Mouse (Mus musculus): ENCODE data around the gene Slco1a4. TPM values are rescaled to one million over a fixed set of nuclear protein-coding genes. Genes with fewer than 3 reads are reported as not detected.
"Not testable (repeated sequence)": the region's sequence is repeated elsewhere in the genome, so short reads cannot be mapped to it uniquely, and the experiment has no call there.

Gene Slco1a4
- total RNA-seq (2018; cell fraction: chromatin; rRNA removed): not detected
- not detected for total RNA-seq (2018; cell fraction: cytosol; rRNA removed)
- not detected for total RNA-seq (2018; cell fraction: nucleus; rRNA removed)
- polyA plus RNA-seq (2018): not detected in 3 replicates

DNA sequence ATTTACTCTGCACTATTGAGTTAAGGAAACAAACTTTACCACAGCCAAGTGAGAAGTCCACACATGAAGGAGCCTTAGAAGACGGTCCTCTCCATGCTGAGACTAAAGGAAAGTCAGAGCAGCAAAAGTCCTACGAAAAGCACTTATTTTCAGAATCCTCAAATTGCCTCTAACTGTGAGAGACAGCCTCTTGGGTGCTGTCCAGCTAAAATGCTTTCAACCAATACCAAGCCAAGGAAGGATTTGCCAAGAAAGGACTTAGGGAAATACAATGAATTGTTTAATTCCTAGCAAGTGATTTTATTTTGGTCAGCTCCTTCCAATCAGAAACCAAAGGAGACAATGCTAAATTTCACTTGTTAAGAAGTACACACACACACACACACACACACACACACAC is at the start of gene Slco1a4:
TSS of gene Slco1a4 (minus strand) at position 115 of the 400 bp plus-strand sequence.
- no peak within 1 kb of the TSS for H3K27ac ChIP-seq
- no peaks in the 10 kb centered on the region for H3K36me3 ChIP-seq (ENCODE audit: inconsistent target)
- WGBS (ENCODE audit: missing documents): 62% methylated on average over 2 of the region's 2 CpGs

DNA sequence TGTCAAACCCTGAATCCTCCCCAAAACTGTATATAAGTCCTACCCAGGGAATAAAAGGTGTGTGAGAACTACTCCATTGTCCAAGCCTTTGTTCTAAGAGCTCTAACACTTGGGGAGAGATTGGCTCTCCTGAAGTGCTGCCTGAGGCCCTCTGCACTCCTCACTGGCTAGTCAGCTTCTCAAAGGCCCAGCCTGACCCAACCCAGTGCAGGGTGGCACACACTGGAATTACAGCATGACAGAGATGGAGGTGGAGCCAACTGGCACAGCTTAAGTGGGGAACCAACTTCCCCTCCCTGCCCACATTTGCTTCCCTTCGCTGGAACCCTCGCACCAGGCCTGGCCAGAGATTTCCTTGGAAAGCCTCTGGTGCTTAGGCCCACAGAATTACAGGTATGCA is 42.2 kb upstream of the Slco1a4 start:
- H3K4me3 ChIP-seq (ENCODE audit: inconsistent target): no peak overlapping the region
- no peak overlapping the region for H3K27ac ChIP-seq
- no peaks in the 10 kb centered on the region for H3K79me2 ChIP-seq (ENCODE audit: inconsistent target)
- 53% methylated on average over 2 of the region's 2 CpGs for WGBS (ENCODE audit: missing documents)
- H3K36me3 ChIP-seq (ENCODE audit: inconsistent target): no peaks in the 10 kb centered on the region

More for the DNA sequence above, at the start of gene Slco1a4:
- no peak within 1 kb of the TSS for H3K4me3 ChIP-seq (ENCODE audit: inconsistent target)
- H3K79me2 ChIP-seq (ENCODE audit: inconsistent target): no peaks in the 10 kb centered on the region

DNA sequence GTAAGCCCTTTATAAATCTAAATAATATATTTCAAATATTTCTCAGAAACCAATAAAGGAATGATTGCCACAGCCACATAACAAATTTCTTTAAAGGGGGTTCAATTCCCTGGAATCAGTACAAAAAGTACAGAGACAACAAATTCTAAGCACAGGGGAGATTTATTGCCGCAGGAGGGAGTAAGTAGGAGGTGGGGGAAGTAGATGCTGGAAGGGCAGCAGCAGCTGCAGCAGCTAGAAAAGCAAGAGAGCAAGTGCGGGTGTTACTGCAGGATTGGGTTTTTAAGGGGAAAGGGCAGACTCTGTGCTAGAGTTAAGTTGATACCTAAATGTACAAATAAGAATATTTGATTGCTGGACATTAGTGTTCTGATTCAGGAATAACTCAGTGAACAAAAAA is 33.7 kb upstream of the Slco1a4 start:
- H3K4me3 ChIP-seq (ENCODE audit: inconsistent target): no peak overlapping the region
- 31% methylated on average over 2 of the region's 2 CpGs for WGBS (ENCODE audit: missing documents)

DNA sequence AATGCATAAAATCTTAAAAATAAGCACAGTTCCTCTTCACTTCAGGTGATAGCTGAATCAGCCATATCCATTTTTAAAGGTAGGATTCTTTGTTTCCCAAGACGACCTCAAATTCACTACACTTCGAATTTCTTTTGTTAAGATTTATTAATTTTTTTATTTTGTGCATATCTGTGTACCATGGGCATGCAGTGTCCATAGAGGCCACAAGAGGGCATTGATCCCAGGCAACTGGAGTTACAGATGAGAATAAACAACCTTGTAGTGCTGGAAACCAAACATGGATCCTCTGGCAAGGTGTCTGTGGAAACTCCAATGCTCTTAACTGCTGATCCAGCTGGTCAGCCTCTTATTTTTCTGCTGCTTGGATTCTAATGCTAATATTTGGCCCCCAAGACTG is 32.2 kb upstream of the Slco1a4 start:
- H3K36me3 ChIP-seq (ENCODE audit: inconsistent target): no peaks in the 10 kb centered on the region

More for the DNA sequence above, 33.7 kb upstream of the Slco1a4 start:
- H3K27ac ChIP-seq: no peak overlapping the region
- H3K36me3 ChIP-seq (ENCODE audit: inconsistent target): no peaks in the 10 kb centered on the region
- no peaks in the 10 kb centered on the region for H3K79me2 ChIP-seq (ENCODE audit: inconsistent target)

DNA sequence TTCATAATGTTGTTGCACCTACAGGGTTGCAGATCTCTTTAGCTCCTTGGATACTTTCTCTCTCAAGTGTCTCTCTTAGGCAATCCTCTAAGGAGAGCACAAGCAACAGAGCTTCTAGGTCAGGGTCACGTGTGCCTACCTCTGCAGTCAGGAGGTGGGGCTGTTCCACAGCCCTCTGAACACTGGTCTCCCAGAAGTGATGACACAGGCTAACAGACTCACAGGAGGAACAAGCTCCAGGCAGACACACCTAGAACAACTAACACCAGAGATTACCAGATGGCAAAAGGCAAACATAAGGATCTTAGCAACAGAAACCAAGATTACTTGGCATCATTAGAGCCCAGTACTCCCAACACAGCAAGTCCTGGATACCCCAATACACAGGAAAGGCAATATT is 26.6 kb upstream of the Slco1a4 start:
- H3K4me3 ChIP-seq (ENCODE audit: inconsistent target): no peak overlapping the region
- H3K36me3 ChIP-seq (ENCODE audit: inconsistent target): no peaks in the 10 kb centered on the region
- no peak overlapping the region for H3K27ac ChIP-seq
- no peaks in the 10 kb centered on the region for H3K79me2 ChIP-seq (ENCODE audit: inconsistent target)
- 80% methylated on average over 1 of the region's 1 CpGs for WGBS (ENCODE audit: missing documents)

More for the DNA sequence above, 32.2 kb upstream of the Slco1a4 start:
- no peak overlapping the region for H3K27ac ChIP-seq
- H3K4me3 ChIP-seq (ENCODE audit: inconsistent target): no peak overlapping the region
- H3K79me2 ChIP-seq (ENCODE audit: inconsistent target): no peaks in the 10 kb centered on the region
- 65% methylated on average over 2 of the region's 2 CpGs for WGBS (ENCODE audit: missing documents)

DNA sequence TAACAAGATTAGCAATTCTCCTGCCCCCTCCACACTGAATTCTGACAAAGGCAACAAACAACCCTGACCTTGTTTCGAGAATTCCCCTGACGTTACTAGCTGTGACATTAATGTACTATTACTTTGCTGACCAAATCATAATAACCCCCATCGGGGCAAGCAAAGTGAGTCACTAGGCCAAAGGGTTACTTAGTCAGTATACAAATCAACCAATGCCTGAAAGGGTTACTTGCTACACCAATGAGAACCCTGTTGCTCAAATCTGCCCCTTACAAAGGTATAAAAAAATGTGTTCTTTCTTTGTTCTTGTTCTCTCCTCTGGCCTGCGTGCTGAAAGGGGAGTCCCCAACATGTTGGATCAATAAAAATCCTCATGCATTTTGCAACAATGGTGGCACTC is 19.7 kb upstream of the Slco1a4 start:
- WGBS (ENCODE audit: missing documents): 82% methylated on average over 3 of the region's 4 CpGs
- not testable (repeated sequence) for H3K27ac ChIP-seq; H3K36me3 ChIP-seq (ENCODE audit: inconsistent target); H3K79me2 ChIP-seq (ENCODE audit: inconsistent target); H3K4me3 ChIP-seq (ENCODE audit: inconsistent target)

DNA sequence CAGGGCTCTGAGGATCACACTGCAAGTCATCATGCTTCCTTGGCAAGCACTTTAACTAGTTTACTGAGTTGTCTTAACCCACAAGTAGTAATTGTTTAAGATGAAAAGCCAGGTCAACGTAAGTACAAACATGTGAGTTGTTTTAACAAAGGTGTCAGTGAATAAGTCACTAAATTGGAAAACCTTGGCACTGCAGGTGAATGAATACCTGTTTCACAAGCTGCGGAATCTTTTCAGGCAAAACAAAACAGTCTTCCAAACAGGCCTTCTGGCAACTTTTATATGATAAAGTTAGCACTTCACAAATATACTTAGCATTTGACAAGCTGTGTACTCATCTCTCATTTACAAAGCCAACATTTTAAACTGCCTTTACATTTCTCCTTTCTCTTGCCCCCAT is 15.7 kb upstream of the Slco1a4 start:
- H3K79me2 ChIP-seq (ENCODE audit: inconsistent target): no peaks in the 10 kb centered on the region
- H3K27ac ChIP-seq: no peak overlapping the region
- H3K4me3 ChIP-seq (ENCODE audit: inconsistent target): no peak overlapping the region
- H3K36me3 ChIP-seq (ENCODE audit: inconsistent target): no peaks in the 10 kb centered on the region
- 64% methylated on average over 2 of the region's 2 CpGs for WGBS (ENCODE audit: missing documents)

DNA sequence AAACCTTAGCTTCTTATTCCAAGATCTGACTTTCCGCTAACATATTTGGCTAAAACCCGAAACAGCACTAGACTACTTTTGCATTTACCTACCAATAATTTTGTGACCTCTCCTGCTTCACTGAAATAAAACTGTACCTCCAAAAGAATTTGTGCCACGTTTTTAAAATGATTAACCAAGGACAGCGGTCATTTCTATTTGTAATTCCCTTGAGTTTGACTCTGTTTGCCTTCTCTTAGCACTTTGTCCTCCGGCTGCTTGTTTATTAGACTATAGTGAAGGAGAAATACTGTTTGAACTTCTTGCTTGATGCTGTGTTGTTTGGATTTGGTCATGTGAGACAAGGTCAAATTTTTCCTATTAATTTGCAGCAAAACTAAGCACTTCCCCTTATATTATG is 12.7 kb upstream of the Slco1a4 start:
- Histone ChIP-seq H3K79me2 (ENCODE audit: inconsistent target) (no peaks in the 10 kb centered on the region), H3K4me3 (ENCODE audit: inconsistent target) (no peak overlapping the region), H3K36me3 (ENCODE audit: inconsistent target) (no peaks in the 10 kb centered on the region), H3K27ac (no peak overlapping the region)
- WGBS (ENCODE audit: missing documents): 84% methylated on average over 5 of the region's 5 CpGs

DNA sequence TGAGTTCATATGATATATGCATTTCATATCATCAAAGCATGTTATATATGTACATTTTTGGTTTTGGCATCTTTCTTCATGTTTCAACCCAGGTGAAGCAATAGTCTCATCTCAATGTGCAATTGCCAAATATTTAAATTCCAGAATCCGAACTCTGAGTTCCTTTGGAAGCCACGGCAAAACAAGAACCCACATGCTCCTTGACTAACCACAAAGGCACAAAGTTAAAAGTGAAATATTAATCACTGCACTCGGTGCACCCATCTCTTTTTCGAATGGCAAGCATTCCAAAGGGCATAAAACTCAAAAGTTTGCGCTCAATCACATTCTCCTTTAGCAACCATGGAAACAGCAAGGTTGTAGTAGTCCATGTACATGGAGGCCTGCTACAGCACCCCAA is 10.0 kb upstream of the Slco1a4 start:
- Histone ChIP-seq H3K27ac (no peak overlapping the region), H3K36me3 (ENCODE audit: inconsistent target) (no peaks in the 10 kb centered on the region), H3K4me3 (ENCODE audit: inconsistent target) (no peak overlapping the region), H3K79me2 (ENCODE audit: inconsistent target) (no peaks in the 10 kb centered on the region)
- WGBS (ENCODE audit: missing documents): 89% methylated on average over 5 of the region's 5 CpGs

DNA sequence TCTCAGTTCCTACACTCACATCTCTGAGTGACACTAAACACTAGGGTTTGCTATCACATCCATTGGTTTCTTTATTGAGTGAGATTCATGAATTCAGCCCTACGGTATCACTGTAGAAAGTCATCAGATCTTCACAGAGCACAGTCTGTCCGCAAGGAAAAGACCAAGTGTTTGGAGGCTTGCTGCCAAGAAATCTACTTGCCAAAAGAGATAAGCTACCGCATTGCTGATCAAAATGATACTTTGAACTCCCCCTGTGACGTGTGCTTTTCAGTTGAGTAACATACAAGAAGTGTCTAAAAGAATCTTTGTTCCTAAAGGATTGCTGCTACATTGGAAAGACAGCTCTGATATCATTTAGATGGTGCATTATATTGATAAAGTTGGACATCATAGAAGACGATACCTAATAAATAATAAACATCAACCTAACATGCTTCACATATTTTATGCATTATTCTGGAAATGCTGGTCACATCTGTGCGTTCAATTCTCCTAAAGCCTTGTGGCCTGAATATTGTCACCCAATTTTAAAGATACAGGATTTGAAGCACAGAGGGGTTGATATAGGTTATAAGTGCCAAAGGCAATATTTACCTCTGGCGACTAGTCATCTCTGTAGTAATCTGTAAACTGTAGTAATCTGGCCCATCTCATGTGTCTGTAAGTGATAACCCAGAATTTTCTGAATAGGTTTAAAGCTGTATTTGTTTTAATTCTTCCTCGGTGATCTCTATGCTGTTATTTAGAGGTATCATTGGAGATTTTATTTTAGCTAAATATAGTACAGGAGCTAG is 1.9 kb upstream of the Slco1a4 start:
- H3K27ac ChIP-seq: no peak overlapping the region
- H3K4me3 ChIP-seq (ENCODE audit: inconsistent target): no peak overlapping the region
- no peaks in the 10 kb centered on the region for H3K36me3 ChIP-seq (ENCODE audit: inconsistent target)
- no peaks in the 10 kb centered on the region for H3K79me2 ChIP-seq (ENCODE audit: inconsistent target)
- 90% methylated on average over 8 of the region's 8 CpGs for WGBS (ENCODE audit: missing documents)

DNA sequence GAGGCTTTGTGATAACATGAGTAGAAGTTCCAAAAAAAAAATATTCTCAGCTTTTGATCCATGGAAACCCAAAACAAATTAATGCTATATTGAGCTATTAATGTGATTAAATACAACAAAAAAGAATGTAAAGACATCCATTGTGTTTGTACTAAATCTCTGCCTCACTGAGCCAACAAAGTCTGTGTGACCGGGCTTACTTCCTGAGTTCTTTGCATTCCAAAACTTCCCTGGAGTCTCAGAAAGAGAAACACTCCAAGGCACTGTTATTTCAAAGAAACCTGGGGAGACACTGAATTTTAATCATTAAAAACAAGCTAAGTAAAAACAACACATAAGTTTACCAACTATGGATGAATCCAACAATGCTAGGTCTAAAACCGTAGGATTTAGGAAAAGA is 2.4 kb downstream of the Slco1a4 start:
- WGBS (ENCODE audit: missing documents): 76% methylated on average over 2 of the region's 2 CpGs
- H3K79me2 ChIP-seq (ENCODE audit: inconsistent target): no peaks in the 10 kb centered on the region
- no peak overlapping the region for H3K27ac ChIP-seq
- no peaks in the 10 kb centered on the region for H3K36me3 ChIP-seq (ENCODE audit: inconsistent target)
- H3K4me3 ChIP-seq (ENCODE audit: inconsistent target): no peak overlapping the region

DNA sequence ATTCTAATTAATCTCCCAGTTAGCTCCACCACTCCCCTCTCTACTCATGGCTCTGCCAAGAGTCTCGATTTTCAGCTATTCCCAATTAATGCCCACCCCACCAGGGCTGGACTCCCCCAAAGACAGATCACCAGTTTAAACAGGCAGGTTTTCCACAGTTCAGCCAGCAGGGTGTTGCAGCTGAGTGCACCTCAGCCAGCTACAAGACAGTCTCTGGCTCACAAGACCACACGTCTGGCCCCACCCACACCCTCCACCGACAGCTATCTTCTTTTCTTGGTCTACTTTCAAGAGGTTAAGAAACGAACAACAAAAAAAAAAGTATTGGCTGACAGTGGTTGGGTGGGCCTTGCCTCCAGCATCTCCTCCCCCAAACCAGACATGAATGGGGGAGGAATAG is 6.9 kb downstream of the Slco1a4 start:
- Histone ChIP-seq H3K36me3 (ENCODE audit: inconsistent target) (no peaks in the 10 kb centered on the region), H3K27ac (no peak overlapping the region), H3K4me3 (ENCODE audit: inconsistent target) (no peak overlapping the region), H3K79me2 (ENCODE audit: inconsistent target) (no peaks in the 10 kb centered on the region)
- WGBS (ENCODE audit: missing documents): 44% methylated on average over 4 of the region's 4 CpGs

DNA sequence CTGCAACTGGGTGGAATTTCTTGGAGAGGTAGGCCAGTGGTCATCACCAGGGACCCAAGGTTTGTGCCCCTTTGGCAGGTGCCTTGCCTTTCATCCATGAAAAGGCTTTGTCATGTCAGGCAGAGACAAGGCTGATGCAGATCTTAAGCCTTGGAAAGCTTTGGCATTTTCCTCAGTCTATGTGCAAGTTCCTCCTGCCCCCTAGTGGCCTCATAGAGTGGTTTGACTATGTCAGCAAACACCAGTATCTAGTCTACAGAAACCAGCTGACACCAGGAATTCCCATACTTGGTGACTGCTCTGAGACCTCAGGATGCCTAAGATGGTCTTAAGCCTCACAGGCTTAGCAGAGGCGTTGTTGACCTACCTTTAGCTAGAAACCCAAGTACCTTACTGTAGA is 58.2 kb downstream of the Slco1a4 start:
- H3K27ac ChIP-seq: no peak overlapping the region
- H3K36me3 ChIP-seq (ENCODE audit: inconsistent target): no peaks in the 10 kb centered on the region
- no peaks in the 10 kb centered on the region for H3K79me2 ChIP-seq (ENCODE audit: inconsistent target)
- WGBS (ENCODE audit: missing documents): 15% methylated on average over 1 of the region's 1 CpGs
- H3K4me3 ChIP-seq (ENCODE audit: inconsistent target): no peak overlapping the region

DNA sequence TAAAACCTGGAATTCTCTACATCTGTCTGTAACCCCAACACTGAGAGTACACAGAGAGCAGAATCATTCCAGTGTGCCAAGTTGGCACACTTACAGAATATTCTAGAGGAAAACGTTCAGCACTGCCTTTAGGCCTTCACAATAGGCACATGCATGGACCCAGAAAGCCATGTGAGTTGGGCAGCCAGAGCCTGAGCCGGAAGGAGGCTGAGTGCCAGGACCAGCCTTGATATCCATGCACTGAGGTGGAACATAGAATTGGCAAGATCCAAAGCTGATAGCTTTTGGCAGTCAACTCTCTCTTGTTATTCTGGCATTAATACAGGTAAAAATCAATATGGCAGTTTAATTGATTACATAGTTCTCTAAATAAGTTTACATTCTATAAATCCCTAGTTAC is 81.5 kb downstream of the Slco1a4 start:
- 85% methylated on average over 2 of the region's 2 CpGs for WGBS (ENCODE audit: missing documents)
- H3K36me3 ChIP-seq (ENCODE audit: inconsistent target): no peaks in the 10 kb centered on the region
- no peak overlapping the region for H3K4me3 ChIP-seq (ENCODE audit: inconsistent target)
- H3K79me2 ChIP-seq (ENCODE audit: inconsistent target): no peaks in the 10 kb centered on the region
- H3K27ac ChIP-seq: no peak overlapping the region

DNA sequence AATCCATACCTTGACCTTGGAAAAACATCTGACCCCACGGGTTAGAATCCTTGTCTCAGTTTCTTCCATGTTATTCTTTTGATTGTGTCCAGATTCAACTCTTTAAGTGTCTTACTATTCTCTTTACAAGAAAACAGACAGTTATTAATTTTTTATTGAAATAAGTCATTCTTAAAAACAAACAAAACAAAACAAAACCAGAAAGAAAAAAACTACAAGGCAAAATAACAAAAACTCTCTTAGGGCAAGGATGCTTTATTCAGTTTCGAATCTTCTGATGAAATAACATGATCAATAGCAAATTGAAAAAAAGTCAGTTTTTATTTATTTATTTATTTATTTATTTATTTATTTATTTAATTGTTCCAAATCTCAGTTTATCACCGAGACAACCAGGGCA is 82.3 kb downstream of the Slco1a4 start, which contains the start of gene Gm5724:
TSS of gene Gm5724 (minus strand) at position 101 of the 400 bp plus-strand sequence.
- Histone ChIP-seq H3K79me2 (ENCODE audit: inconsistent target) (no peaks in the 10 kb centered on the region), H3K27ac (no peak within 1 kb of the TSS), H3K4me3 (ENCODE audit: inconsistent target) (no peak within 1 kb of the TSS), H3K36me3 (ENCODE audit: inconsistent target) (no peaks in the 10 kb centered on the region)
- WGBS (ENCODE audit: missing documents): 84% methylated on average over 3 of the region's 3 CpGs
